In genomic region chr2:34098004-34098547, GRCm38 (mm10) we compare ENCODE assay signal across 20 mouse cellular contexts.
DNase-seq lines count a peak whose midpoint lies in the region; ATAC-seq lines count a peak whose summit lies in the region.
"Had no signal": no experiment of that assay in that cellular context is flagged by ENCODE, and none has a peak within 500 bp of the region (broad histone marks: within the 10 kb centered on the region; RNA-seq: fewer than 3 reads in every experiment).

No protein-coding gene starts in this region.

- peak overlapping the region; percentile 81 for H3K27ac ChIP-seq in neural tube, embryonic 13.5 days (replicated peaks)
- H3K27ac ChIP-seq in neural tube, embryonic 14.5 days (ENCODE audit: low read depth, low read length): peak overlapping the region; percentile 68; the same call in 1 of the 2 replicates
- H3K27ac ChIP-seq: embryonic facial prominence, embryonic 10.5 days; forebrain, embryonic 13.5 days; heart, adult 2 months; heart, embryonic 15.5 days had no signal

- intact Hi-C loops in left cerebral cortex, postnatal 4 days (cut with DNase I): no loop called here
- intact Hi-C loops in left cerebral cortex, postnatal 10 days (cut with DNase I): no loop called here

- no peak overlapping the region for H3K4me2 ChIP-seq in neural tube, embryonic 13.5 days
- no peak overlapping the region for H3K4me2 ChIP-seq in neural tube, embryonic 14.5 days (ENCODE audit: low read depth, low read length)
- H3K4me2 ChIP-seq: forebrain, embryonic 13.5 days; heart, embryonic 11.5 days; heart, embryonic 15.5 days had no signal

- WGBS in neural tube, embryonic 13.5 days: 37% methylated on average over 14 of the region's 14 CpGs
- 32% methylated on average over 14 of the region's 14 CpGs for WGBS in neural tube, embryonic 14.5 days

- H3K27me3 ChIP-seq in neural tube, embryonic 13.5 days: no peaks in the 10 kb centered on the region
- no peaks in the 10 kb centered on the region for H3K27me3 ChIP-seq in neural tube, embryonic 14.5 days (ENCODE audit: control insufficient read depth, insufficient read depth, low read length)
- H3K27me3 ChIP-seq: heart, embryonic 15.5 days had no signal

- peak; percentile 21 for DNase-seq in left cerebral cortex, postnatal 4 days
- DNase-seq in left cerebral cortex, postnatal 10 days (ENCODE audit: extremely low spot score in 1 of 2, low spot score in 2 of 2): no peak
- DNase-seq in neural tube, embryonic 10.5 days (ENCODE audit: extremely low spot score, low spot score): no peak
- no peak for DNase-seq in embryo, embryonic 9.5 days (ENCODE audit: extremely low spot score)
- DNase-seq: adrenal gland, postnatal 14 days; cerebellum, adult 18-20 months; cerebellum, adult 9-11 months; cerebellum, postnatal 36 days; forebrain, postnatal 0 days; gastrocnemius, postnatal 14 days; heart, adult 2 months; heart, postnatal 14 days had no signal

- no peak overlapping the region for H3K4me3 ChIP-seq in neural tube, embryonic 13.5 days
- no peak overlapping the region for H3K4me3 ChIP-seq in neural tube, embryonic 14.5 days (ENCODE audit: low read depth, low read length)
- H3K4me3 ChIP-seq: embryonic facial prominence, embryonic 10.5 days; forebrain, embryonic 13.5 days; heart, adult 2 months; heart, embryonic 15.5 days had no signal

- no peaks in the 10 kb centered on the region for H3K36me3 ChIP-seq in neural tube, embryonic 13.5 days
- H3K36me3 ChIP-seq in neural tube, embryonic 14.5 days (ENCODE audit: control insufficient read depth, insufficient read depth, low read length): no peaks in the 10 kb centered on the region
- H3K36me3 ChIP-seq: embryonic facial prominence, embryonic 10.5 days; heart, embryonic 15.5 days had no signal

- peaks cover 30% of the 10 kb centered on the region for H3K4me1 ChIP-seq in neural tube, embryonic 13.5 days (replicated peaks)
- peaks cover 9% of the 10 kb centered on the region; the same call in 1 of the 2 replicates for H3K4me1 ChIP-seq in neural tube, embryonic 14.5 days (ENCODE audit: control insufficient read depth, insufficient read depth, low read length)
- H3K4me1 ChIP-seq: forebrain, embryonic 13.5 days; heart, embryonic 15.5 days had no signal

- ATAC-seq in neural tube, embryonic 13.5 days (ENCODE audit: low read depth): peak; percentile 68
- peak; percentile 66 for ATAC-seq in neural tube, embryonic 14.5 days (ENCODE audit: low read depth)
- ATAC-seq: activated CD4-positive, CD25-positive, alpha-beta regulatory T cell, adult 4 months; forebrain, embryonic 13.5 days; forebrain, postnatal 0 days; Patski had no signal

- H3K9ac ChIP-seq in neural tube, embryonic 13.5 days: no peak overlapping the region
- H3K9ac ChIP-seq in neural tube, embryonic 14.5 days (replicated peaks; ENCODE audit: low read depth, low read length): no peak overlapping the region
- H3K9ac ChIP-seq: forebrain, embryonic 13.5 days; forebrain, postnatal 0 days; heart, embryonic 15.5 days had no signal

- H3K9me3 ChIP-seq in neural tube, embryonic 13.5 days: no peaks in the 10 kb centered on the region
- no peaks in the 10 kb centered on the region for H3K9me3 ChIP-seq in neural tube, embryonic 14.5 days (ENCODE audit: control insufficient read depth, low read length)
- H3K9me3 ChIP-seq: embryonic facial prominence, embryonic 10.5 days; forebrain, embryonic 13.5 days; heart, embryonic 15.5 days had no signal
